Mouse (Mus musculus) adrenal gland, postnatal 10 days (tissue): ENCODE measurements around the gene Pwwp2b. TPM values are rescaled to one million over a fixed set of nuclear protein-coding genes. Genes with fewer than 3 reads are reported as not detected.
A peak's percentile ranks its signal among the peaks of the same experiment; 100 is the strongest.

ENCODE experiments used
- DNase-seq: peaks from one replicate; pipeline ENCODE4 v3.0.0; 2021; ENCODE audit warnings: mixed read lengths
- total RNA-seq, 2 experiments: library from RNA; stranded (reverse); gene quantifications; 2 replicates each; pipeline ENCODE4 v1.2.3; 2021

The Pwwp2b gene
- total RNA-seq, 2 experiments from 2014 or later = 9.2 to 22.2 TPM

GRCm38 (mm10) chr7:139264337-139264736, 16.1 kb downstream of the Pwwp2b start:
- no peak for DNase-seq

DNA sequence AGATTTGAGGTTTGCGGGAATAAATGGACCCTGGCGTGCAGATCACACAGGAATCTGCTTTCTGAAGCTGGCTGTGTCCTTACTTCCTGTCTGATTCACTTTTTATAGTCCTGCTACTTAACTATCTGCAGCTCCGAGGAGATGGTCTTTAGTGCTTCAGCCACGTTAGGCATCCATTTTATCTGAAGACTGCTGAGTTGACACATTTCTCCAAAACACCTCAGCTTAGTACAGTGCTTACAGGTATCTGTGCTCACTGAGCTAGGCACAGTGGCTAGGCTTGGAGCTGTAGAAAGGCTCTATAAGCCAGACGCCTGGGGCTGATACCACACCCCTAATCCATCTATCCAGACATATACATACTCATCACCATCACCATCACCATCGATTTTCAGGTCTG, 17.4 kb downstream of the Pwwp2b start:
- no peak for DNase-seq

DNA sequence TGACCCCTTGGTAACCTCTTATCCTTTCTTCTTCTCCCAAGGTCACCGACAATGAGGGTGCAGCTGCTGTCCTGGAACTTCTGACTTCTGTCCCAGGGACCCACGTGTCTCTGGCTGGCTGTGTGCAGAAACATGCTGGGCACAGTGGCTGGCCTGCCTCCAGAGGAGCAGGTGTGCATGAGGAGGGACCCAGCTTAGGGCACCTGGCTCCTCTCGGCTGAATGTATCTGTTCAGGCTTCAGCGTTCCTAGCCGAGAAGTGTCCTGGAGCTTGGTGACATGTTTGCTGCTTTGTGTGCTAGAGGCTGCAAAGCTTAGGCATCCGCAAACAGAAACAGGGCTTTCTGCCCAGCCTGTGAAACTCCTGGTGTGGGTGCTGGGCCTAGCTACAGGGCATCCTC, 18.1 kb downstream of the Pwwp2b start:
- no peak for DNase-seq

GRCm38 (mm10) chr7:139266886-139267870, 18.9 kb downstream of the Pwwp2b start:
- peak; percentile 79 for DNase-seq

DNA sequence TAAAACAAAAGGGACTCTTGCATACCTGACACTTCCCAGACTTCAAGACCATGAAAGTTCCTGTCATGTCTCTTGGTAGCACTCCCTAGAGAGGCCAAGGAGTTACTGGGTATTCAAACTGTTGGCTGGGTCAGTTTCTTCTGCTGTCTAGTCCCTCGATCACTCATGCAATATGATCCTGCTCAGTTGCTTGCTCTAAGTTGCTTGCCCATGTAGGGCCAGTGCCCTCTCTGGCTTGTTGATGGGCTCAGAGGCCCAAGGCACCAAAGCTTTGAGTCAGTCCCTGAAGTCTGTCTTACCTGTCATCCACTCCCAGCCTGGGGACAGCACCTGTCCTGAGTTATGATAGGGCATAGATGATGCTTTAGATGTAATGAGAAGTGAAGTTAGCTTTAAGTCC, 22.5 kb downstream of the Pwwp2b start:
- DNase-seq = no peak

DNA sequence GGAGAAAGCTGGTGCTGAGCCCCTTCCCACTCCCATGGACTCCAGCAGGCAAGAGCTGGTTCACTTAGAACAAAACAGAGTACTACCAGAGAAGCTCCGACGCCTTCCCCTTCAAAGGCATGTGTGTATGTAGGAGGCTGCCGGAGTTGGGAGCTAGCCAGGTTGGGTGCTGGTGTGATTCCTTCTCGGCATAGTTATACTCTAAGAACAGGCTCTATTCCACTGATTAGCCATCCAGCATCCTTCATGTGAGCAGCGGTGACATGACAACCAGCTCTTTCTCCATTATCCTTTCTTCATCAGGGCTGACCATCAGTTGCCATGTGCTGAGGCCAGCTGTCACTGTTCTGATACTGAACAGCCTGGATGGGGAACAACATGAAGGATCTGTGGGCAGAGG, 23.6 kb downstream of the Pwwp2b start:
- no peak for DNase-seq

GRCm38 (mm10) chr7:139272639-139273396, 24.5 kb downstream of the Pwwp2b start:
- peak; percentile 46 for DNase-seq

DNA sequence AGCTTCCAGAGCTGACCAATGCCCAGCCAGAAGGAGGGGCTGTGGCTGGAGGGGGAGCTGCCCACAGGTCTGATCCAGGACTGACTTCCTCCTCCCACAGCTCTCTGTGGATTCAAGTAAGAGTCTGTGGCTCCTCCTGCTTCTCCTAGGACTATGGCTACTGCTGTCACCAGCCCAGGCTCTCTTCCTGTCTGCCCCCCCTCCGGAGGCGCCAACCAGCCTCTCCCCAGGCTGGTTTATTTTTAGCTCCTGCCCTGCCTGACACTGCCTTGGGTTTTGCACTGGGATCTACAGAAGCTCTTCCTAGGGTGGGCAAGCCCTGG, 25.1 kb downstream of the Pwwp2b start:
- peak; percentile 57 for DNase-seq

DNA sequence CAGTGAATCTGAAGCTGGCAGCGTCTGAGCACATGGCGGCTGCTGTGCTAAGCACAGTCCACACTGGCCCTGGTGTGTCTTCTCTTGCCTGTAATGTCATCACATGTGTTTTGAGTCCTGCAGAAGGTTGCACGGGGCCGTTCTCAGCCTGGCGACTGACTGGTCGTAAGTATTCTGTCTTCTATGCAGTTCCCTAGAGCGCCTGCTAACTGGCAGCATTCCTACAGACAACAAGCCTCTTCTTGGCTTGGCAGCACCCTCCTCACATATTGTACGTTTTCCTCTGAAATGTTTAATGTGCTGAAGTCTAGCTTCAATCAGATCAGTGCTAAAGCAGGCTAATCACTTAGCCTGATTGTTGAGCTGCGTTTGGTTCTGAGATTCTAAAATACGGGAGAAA, 27.3 kb downstream of the Pwwp2b start:
- no peak for DNase-seq

DNA sequence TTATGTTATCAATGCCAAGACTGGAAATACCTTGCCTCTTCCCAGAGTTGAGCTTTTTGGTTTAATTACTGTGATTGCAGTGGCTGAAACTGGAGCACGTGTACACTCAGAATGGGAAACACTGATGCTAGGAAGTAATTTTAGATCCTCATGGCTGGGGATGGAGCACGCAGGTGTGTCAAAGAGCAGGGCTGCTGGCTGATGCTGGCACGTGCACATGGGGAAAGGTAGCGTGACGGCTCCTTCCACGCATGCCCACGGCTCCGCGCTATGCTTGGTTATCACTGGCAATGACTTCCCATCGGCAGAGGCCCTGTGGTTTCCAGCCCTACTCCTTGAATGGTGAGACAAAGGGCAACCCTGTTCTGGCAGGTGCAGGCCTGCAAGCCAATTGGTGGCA, 27.9 kb downstream of the Pwwp2b start:
- DNase-seq = no peak

- DNase-seq = no peak
These were observed 29.3 kb downstream of the Pwwp2b start for GRCm38 (mm10) chr7:139277536-139277935.

DNA sequence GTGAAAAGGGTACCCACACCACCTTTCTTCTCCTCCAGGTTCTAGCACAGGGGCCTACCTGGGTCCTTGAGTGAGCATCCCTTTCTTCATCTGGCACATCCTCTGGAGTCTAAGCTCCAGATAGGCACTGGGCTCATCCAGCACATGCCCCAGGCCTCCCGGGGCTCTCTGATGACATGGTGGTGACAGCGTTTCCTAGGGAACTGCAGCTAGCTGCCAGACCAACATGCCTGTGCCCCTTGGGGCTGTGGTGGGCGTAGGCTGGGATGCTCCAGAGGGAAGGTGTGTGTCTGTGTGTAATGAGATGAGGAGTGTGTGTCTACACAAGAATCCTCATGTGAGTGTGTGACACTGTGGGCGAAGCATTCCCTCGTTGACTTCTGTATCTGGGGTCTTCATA, 31.3 kb downstream of the Pwwp2b start:
- DNase-seq = no peak

GRCm38 (mm10) chr7:139280044-139280443, 31.8 kb downstream of the Pwwp2b start:
- no peak for DNase-seq

DNA sequence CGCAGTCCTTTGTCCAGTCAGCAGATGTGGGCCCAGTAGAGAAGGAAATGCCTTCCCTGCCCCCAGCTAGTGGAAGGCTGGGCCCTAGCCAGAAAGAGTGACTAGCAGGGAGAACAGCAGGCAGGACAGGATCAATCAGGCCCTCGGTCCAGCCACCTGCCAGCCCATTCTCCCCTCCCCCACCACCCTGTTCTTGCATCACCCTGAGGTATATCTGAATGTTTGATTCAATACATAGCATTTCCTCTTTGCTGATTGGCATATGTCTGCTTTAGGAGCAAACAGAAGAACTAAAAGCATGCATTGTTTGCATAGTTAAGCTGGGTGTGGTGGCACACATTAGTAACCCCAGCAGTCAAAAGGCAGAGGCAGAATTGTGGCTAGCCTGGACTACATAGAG, 32.9 kb downstream of the Pwwp2b start:
- no peak for DNase-seq

GRCm38 (mm10) chr7:139282037-139282436, 33.8 kb downstream of the Pwwp2b start:
- DNase-seq = no peak

- DNase-seq = no peak
These were observed 37.1 kb downstream of the Pwwp2b start for GRCm38 (mm10) chr7:139285295-139285943.

- DNase-seq = no peak
These were observed 40.3 kb downstream of the Pwwp2b start for GRCm38 (mm10) chr7:139288540-139288939.

GRCm38 (mm10) chr7:139293350-139293749, 45.1 kb downstream of the Pwwp2b start:
- DNase-seq = no peak

GRCm38 (mm10) chr7:139294076-139294475, 45.8 kb downstream of the Pwwp2b start:
- no peak for DNase-seq

GRCm38 (mm10) chr7:139295653-139296052, 47.4 kb downstream of the Pwwp2b start:
- DNase-seq = no peak

DNA sequence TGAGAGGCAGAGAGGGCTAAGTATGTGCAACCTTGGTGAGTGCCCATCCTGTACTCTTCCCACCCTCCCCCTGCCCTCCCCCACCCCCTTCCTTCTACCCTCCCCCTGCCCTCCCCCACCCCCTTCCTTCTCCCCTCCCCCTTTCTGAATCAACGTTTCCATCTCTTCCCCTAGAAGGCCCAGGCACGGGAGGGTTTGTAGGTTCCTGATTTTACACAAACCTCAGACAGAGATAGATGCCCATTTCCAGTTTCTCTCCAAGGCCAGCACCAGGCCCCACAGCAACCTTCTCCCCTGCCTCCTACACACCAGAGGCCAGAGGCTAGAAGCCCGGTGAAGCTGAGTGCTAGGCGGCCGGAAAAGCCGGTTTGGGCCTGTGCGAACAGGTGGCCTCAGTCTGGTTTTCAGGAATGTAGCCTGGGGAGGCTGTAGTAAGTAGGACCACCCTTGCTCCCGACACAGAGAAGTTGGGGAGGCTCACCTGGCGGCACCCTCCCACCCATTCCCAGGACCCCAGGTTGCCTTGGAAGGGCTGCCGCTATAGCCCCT, 48.3 kb downstream of the Pwwp2b start:
- DNase-seq = no peak

DNA sequence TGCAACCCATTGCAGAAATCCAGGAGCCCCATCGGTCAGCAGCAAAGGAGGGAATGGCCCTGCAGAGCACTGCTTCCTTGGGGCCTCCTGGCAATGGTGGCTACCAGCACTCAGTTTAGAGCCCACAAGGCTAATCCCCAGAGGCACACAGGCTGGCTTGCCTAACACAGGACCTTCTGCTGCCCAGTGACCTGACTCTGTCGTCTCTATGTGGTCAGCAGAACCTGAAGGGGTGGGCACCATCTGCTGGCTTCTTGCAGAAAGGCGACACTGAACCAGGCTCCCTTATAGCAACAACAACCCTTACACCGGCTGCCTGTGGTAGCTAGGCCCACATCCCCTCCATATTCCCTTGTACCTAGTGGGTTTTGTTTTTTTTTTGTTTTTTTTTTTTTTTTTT, 50.2 kb downstream of the Pwwp2b start:
- DNase-seq = peak; percentile 70

DNA sequence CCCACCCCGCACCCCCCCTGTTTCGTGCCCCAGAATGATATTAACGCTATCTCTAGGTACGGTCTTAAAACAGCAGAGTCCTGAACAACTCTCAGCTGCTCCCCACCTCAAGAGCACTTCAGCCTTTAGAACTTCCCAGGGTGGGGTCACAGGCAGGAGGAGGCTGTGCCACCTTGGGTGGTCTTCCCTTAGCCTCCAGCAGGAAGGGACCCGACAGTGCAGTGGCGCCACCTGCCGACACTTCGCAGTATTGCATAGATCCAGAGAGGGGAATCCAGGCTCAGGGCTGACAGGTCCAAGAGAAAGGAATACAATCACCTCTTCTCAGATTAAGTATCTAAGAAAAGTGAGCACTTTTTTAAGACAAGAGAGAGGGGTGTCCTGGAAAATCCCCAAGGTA, 51.1 kb downstream of the Pwwp2b start:
- peak; percentile 94 for DNase-seq
